Mouse (Mus musculus) left cerebral cortex, postnatal 25 days (tissue): ENCODE data around the gene Taf1c. TPM values are rescaled to one million over a fixed set of nuclear protein-coding genes. Genes with fewer than 3 reads are reported as not detected.

Experiments
- DNase-seq, 2 experiments: peaks; one replicate each; pipeline ENCODE4 v3.0.0; 2022; ENCODE audit warnings: low spot score in 2 of 2, mixed read lengths in 1 of 2
- intact Hi-C: fragments of 180-260 bp; cut with DNase I; formaldehyde crosslinking; loops from one replicate; pipeline ENCODE4 v1.15.1; 2025
- total RNA-seq, 2 experiments: library from RNA; stranded (reverse); gene quantifications; 2 replicates each; pipeline ENCODE4 v1.2.3; 2021

Taf1c gene
- total RNA-seq, 2 experiments from 2014 or later = 9.9 to 10.0 TPM

GRCm38 (mm10) chr8:119580441-119581161, 24.4 kb downstream of the Taf1c start:
- intact Hi-C loops = no loop called here
- DNase-seq = no peak

DNA sequence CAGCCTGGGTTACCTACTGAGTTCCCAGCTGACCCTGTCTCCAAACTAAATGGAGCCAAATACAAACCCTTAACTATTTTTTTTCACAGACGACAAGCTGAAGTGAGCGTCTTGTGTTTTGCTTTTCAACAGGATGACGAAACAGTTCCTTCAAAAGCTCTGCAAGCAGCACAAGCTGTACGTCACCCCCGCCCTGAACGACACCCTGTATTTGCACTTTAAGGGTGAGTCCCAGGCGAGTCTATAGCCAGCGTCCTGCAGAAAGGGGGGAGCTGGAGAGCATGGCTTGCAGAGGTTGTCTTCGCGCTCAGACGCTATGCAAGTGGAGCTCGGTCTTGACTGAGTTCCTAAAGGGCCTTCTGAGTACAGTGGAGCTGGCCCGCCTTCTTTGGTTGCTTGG, 25.9 kb downstream of the Taf1c start:
- intact Hi-C loops = no loop called here

GRCm38 (mm10) chr8:119575366-119575726, 29.7 kb downstream of the Taf1c start:
- DNase-seq = no peak
- intact Hi-C loops = loop anchor here (2.0 kb wide), 1 partner anchor 17 kb away; the partner anchor contains the start of gene Mbtps1

More for the DNA sequence above, 25.9 kb downstream of the Taf1c start:
- no peak for DNase-seq

- intact Hi-C loops = loop anchor here (2.0 kb wide), 1 partner anchor 16 kb away; the partner anchor contains the start of gene Mbtps1
- DNase-seq = peak; percentile 95
These were observed 30.3 kb downstream of the Taf1c start, which contains the start of the genes Hsdl1 and Dnaaf1 for GRCm38 (mm10) chr8:119574437-119575365. Gene Hsdl1, minus strand, starts transcription at chr8:119575183. Gene Dnaaf1, plus strand, starts transcription at chr8:119575235.

- no peak for DNase-seq
- intact Hi-C loops = no loop called here
These were observed 32.6 kb downstream of the Taf1c start for GRCm38 (mm10) chr8:119572411-119572810.

DNA sequence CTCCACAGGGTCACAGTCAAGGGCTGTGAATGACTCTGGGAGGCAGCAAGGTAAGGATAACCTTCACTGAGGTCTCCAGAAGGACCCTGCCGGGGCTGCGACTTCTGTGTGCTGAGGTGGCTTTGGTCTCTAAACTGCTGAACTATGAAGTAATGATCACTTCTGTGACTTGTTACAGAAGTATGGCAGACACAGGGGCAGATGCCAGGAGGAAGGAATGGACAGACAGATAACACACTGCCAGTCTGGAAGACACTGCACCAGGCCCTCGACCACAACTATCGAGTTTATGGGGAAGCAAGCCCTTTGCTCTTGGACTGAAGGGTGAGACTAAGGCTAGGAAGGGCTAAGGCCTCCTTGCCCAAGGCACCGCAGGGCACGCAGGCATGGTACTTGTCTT, 33.9 kb downstream of the Taf1c start:
- DNase-seq = no peak
- intact Hi-C loops = no loop called here

- DNase-seq = no peak
- intact Hi-C loops = no loop called here
These were observed 35.1 kb downstream of the Taf1c start for GRCm38 (mm10) chr8:119569881-119570280.

DNA sequence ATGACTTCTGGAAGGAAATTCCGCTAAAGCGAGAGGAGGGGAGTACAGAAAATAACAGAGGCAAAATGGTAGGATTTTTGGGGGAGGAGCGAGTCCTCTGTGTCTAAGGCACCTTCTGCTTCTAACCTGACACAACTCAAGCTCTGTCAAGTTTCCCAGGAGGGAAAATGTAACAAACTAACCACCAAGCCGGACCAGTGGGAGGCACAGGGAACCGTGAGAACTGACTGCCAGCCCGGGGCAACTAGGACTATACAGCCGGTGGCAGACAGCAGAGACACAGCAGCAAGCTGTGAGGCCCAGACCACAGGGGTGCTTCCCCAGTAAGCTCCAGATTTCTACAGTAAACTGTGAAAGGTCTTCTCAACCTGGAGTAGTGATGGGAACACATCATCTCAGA, 36.1 kb downstream of the Taf1c start:
- no peak for DNase-seq
- intact Hi-C loops = no loop called here

DNA sequence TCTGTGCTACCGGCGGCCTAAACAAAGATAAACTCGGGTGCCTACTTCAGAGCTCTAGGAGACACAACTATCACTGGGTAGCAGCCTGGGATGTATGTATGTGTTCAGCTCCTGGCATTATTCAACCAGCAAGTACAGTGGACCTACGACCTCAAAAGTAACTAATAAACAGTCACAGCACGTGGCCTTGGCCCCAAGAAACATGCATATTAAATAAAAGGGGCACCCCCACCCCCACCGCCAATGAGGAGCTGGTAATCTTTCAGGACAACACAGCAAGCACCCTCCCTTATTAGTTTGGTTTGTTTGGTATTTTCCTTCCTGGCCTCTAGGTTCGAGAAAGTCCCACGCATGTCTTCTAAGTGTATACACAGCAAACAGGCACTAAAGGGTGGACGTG, 36.8 kb downstream of the Taf1c start:
- intact Hi-C loops = no loop called here
- DNase-seq = no peak

- intact Hi-C loops = no loop called here
These were observed 38.7 kb downstream of the Taf1c start for GRCm38 (mm10) chr8:119566367-119566766.

GRCm38 (mm10) chr8:119563849-119564251, 41.2 kb downstream of the Taf1c start:
- intact Hi-C loops = no loop called here
- no peak for DNase-seq

More at GRCm38 (mm10) chr8:119566367-119566766, 38.7 kb downstream of the Taf1c start:
- no peak for DNase-seq

GRCm38 (mm10) chr8:119559402-119559720, 45.7 kb downstream of the Taf1c start:
- no peak for DNase-seq
- intact Hi-C loops = loop anchor here (2.0 kb wide), 1 partner anchor 15 kb away; the partner anchor contains the start of genes Dnaaf1 and Hsdl1

GRCm38 (mm10) chr8:119558603-119559401, 46.2 kb downstream of the Taf1c start, which contains the start of gene Mbtps1:
Gene Mbtps1, minus strand, starts transcription at chr8:119558735.
- intact Hi-C loops = loop anchor here (2.0 kb wide), 1 partner anchor 16 kb away; the partner anchor contains the start of genes Dnaaf1 and Hsdl1
- DNase-seq = peak; percentile 97 to 99

DNA sequence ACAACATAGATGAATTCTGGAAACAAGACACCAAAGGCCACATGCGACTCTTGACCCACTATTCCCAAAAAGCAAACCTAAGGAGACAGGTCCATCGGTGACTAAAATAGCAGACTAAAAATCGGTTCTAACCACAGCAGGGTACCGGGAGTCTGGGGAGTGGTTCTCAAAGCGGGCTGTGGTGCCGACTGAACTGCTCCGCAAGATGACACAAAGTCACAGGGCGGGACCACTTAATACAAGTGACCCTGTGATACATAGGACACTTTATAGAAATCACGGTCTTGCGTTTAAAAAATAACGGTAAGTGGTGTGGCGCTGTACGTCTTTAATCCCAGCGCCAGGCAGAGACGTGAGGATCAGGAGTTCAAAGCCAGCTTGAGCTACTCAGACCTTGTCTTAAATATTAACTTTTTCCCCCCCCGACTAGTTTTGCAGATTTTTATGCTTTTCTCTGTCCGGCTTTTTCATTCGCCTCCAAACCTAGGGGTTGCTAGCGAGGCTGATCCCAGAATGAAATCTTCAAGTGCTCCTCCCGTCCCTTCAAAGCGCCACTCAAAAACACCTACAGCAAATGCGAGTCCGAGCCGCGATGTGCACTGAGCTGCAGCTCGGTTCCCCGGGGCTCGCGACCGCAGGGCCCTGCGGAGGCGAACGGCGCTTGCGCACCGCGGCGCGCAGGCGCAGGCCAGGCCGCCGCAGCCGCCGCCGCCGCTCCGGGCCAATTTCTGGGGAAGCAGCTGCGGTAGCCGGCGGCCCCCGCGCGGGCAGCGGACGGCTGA, 47.0 kb downstream of the Taf1c start:
- intact Hi-C loops = loop anchor here (2.0 kb wide), 1 partner anchor 17 kb away; the partner anchor contains the start of genes Dnaaf1 and Hsdl1
- DNase-seq = no peak

GRCm38 (mm10) chr8:119557132-119557531, 47.9 kb downstream of the Taf1c start:
- intact Hi-C loops = no loop called here

GRCm38 (mm10) chr8:119555861-119556260, 49.2 kb downstream of the Taf1c start:
- intact Hi-C loops = no loop called here
- DNase-seq = no peak

More at GRCm38 (mm10) chr8:119557132-119557531, 47.9 kb downstream of the Taf1c start:
- DNase-seq = no peak

DNA sequence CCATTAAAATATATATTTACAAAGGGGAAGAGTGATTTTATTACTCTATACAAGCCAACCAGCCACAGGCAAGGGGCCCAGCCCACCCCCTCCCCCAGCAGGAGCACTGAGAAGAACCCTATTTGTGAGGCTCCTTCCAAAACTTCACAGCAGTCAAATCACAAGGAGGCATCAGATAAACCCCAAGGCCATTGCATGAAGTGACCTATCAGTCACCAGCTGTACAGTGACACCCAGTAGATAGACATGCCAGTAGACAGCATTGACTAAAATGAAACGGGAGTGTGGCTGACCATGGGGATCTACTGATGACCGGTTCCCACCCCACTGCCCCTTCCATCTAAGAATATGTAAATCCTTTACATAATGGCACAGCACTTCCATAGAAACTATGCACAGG, 52.1 kb downstream of the Taf1c start:
- intact Hi-C loops = no loop called here
- DNase-seq = no peak

- no peak for DNase-seq
- intact Hi-C loops = no loop called here
These were observed 56.4 kb downstream of the Taf1c start for GRCm38 (mm10) chr8:119548560-119549113.
